Mouse (Mus musculus): ENCODE measurements at regions not wholly inside any gene's neighbourhood (a gene's known extent, or its start where the extent isn't known, plus 50 kb on each side); places are given as distances from the start of the nearest gene placed in this dataset.

- DNase-seq (ENCODE audit: low spot score) = peak; percentile 0
Measured at GRCm38 (mm10) chrY:74732116-74732515, 108.4 kb downstream of the Gm21913 start.

Measured in ovary, postnatal 10 days (tissue).